Comparison of ENCODE assay signal across 8 mouse cellular contexts in the genomic region with DNA sequence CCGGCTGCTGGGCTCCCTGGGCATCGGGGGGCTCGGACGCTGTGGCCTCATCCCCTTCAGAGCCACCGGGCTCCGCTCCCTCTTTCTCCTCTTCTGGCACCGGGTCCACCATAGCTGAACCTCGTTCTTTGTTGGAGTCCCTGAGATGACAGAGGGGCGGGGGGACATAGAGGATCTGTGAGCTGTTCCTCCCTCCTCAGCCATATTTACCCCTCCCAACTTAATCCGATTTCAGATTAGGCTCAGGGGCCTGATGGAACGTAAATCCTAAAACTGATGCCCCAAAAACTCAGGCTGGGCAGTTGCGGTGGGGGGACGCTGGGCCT. TPM values are rescaled to one million over a fixed set of nuclear protein-coding genes. Genes with fewer than 3 reads are reported as not detected.
DNase-seq lines count a peak whose midpoint lies in the region; ATAC-seq lines count a peak whose summit lies in the region.

No protein-coding gene starts in this region.

- H3K27ac ChIP-seq in liver, embryonic 11.5 days (ENCODE audit: low read depth, low read length) = no peak overlapping the region
- H3K27ac ChIP-seq in forebrain, embryonic 11.5 days (ENCODE audit: low read depth, low read length) = peak overlapping the region; percentile 99
- H3K27ac ChIP-seq in intestine, embryonic 15.5 days = no peak overlapping the region
- H3K27ac ChIP-seq in neural tube, embryonic 14.5 days (ENCODE audit: low read depth, low read length) = peak overlapping the region; percentile 96

- H3K4me3 ChIP-seq in liver, embryonic 11.5 days (ENCODE audit: low read depth, low read length) = peak overlapping the region; percentile 58; the same call in 1 of the 2 replicates
- peak overlapping the region; percentile 51 for H3K4me3 ChIP-seq in forebrain, embryonic 11.5 days (ENCODE audit: low read depth, low read length)
- peak overlapping the region; percentile 62 for H3K4me3 ChIP-seq in intestine, embryonic 15.5 days (replicated peaks)
- peak overlapping the region; percentile 66 for H3K4me3 ChIP-seq in neural tube, embryonic 14.5 days (ENCODE audit: low read depth, low read length)

- H3K9me3 ChIP-seq in liver, embryonic 11.5 days (ENCODE audit: control insufficient read depth, low read length) = no peaks in the 10 kb centered on the region
- H3K9me3 ChIP-seq in forebrain, embryonic 11.5 days (ENCODE audit: control insufficient read depth, low read length) = peaks cover 41% of the 10 kb centered on the region
- no peaks in the 10 kb centered on the region for H3K9me3 ChIP-seq in intestine, embryonic 15.5 days
- no peaks in the 10 kb centered on the region for H3K9me3 ChIP-seq in neural tube, embryonic 14.5 days (ENCODE audit: control insufficient read depth, low read length)

- DNase-seq in liver, embryonic 11.5 days (ENCODE audit: low spot score) = no peak
- DNase-seq in liver = no peak
- DNase-seq in forebrain, embryonic 11.5 days (ENCODE audit: low spot score) = no peak
- no peak for DNase-seq in urinary bladder, adult 2 months (ENCODE audit: low spot score)
- no peak for DNase-seq in embryo, embryonic 10 days (ENCODE audit: low spot score)
- DNase-seq in cerebellum, postnatal 25 days = no peak

- H3K4me2 ChIP-seq in liver, embryonic 11.5 days = peak overlapping the region; percentile 95
- peak overlapping the region; percentile 62 for H3K4me2 ChIP-seq in forebrain, embryonic 11.5 days (ENCODE audit: low read depth, low read length, severe bottlenecking)
- H3K4me2 ChIP-seq in intestine, embryonic 15.5 days (replicated peaks) = peak overlapping the region; percentile 99
- H3K4me2 ChIP-seq in neural tube, embryonic 14.5 days (ENCODE audit: low read depth, low read length) = peak overlapping the region; percentile 62

- WGBS in liver, embryonic 11.5 days = 9% methylated on average over 13 of the region's 13 CpGs
- 10% methylated on average over 13 of the region's 13 CpGs for WGBS in forebrain, embryonic 11.5 days
- 7% methylated on average over 12 of the region's 13 CpGs for WGBS in intestine, embryonic 15.5 days
- WGBS in neural tube, embryonic 14.5 days = 1% methylated on average over 9 of the region's 13 CpGs

- peaks cover 20% of the 10 kb centered on the region for H3K4me1 ChIP-seq in liver, embryonic 11.5 days (replicated peaks; ENCODE audit: control insufficient read depth, insufficient read depth, low read length)
- peaks cover 6% of the 10 kb centered on the region; the same call in 1 of the 2 replicates for H3K4me1 ChIP-seq in forebrain, embryonic 11.5 days (replicated peaks; ENCODE audit: control insufficient read depth, insufficient read depth, low read length)
- peaks cover 28% of the 10 kb centered on the region for H3K4me1 ChIP-seq in intestine, embryonic 15.5 days (replicated peaks)
- H3K4me1 ChIP-seq in neural tube, embryonic 14.5 days (ENCODE audit: control insufficient read depth, insufficient read depth, low read length) = peaks cover 26% of the 10 kb centered on the region

- no peak overlapping the region for H3K9ac ChIP-seq in liver, embryonic 11.5 days (ENCODE audit: low read depth, low read length)
- peak overlapping the region; percentile 94 for H3K9ac ChIP-seq in forebrain, embryonic 11.5 days (ENCODE audit: low read length)
- H3K9ac ChIP-seq in intestine, embryonic 15.5 days = peak overlapping the region; percentile 56
- peak overlapping the region; percentile 90 for H3K9ac ChIP-seq in neural tube, embryonic 14.5 days (replicated peaks; ENCODE audit: low read depth, low read length)

- no peaks in the 10 kb centered on the region for H3K36me3 ChIP-seq in liver, embryonic 11.5 days (ENCODE audit: control insufficient read depth, insufficient read depth, low read length)
- H3K36me3 ChIP-seq in forebrain, embryonic 11.5 days (ENCODE audit: control insufficient read depth, insufficient read depth, low read length) = peaks cover 46% of the 10 kb centered on the region
- H3K36me3 ChIP-seq in intestine, embryonic 15.5 days = no peaks in the 10 kb centered on the region
- H3K36me3 ChIP-seq in neural tube, embryonic 14.5 days (ENCODE audit: control insufficient read depth, insufficient read depth, low read length) = peaks cover 29% of the 10 kb centered on the region; the same call in 1 of the 2 replicates

- peaks cover 68% of the 10 kb centered on the region for H3K27me3 ChIP-seq in liver, embryonic 11.5 days (replicated peaks; ENCODE audit: control insufficient read depth, insufficient read depth, low read length)
- peaks cover 3% of the 10 kb centered on the region; the same call in 1 of the 2 replicates for H3K27me3 ChIP-seq in forebrain, embryonic 11.5 days (ENCODE audit: control insufficient read depth, insufficient read depth, low read length)
- H3K27me3 ChIP-seq in intestine, embryonic 15.5 days (replicated peaks) = peaks cover 55% of the 10 kb centered on the region
- H3K27me3 ChIP-seq in neural tube, embryonic 14.5 days (ENCODE audit: control insufficient read depth, insufficient read depth, low read length) = no peaks in the 10 kb centered on the region

- ATAC-seq in liver, embryonic 11.5 days (replicated peaks; ENCODE audit: low FRiP score) = no peak
- ATAC-seq in forebrain, embryonic 11.5 days (replicated peaks; ENCODE audit: low FRiP score) = peak; percentile 47
- no peak for ATAC-seq in intestine, embryonic 15.5 days
- ATAC-seq in neural tube, embryonic 14.5 days (ENCODE audit: low read depth) = 0 out of 2 replicates have a peak, but pooled peaks have one; percentile 3

RNA-seq across cellular contexts. Expression of gene Ccdc177, which starts 1.1 kb away (rescaled TPM):
- not detected in 2 replicates for polyA plus RNA-seq in liver, embryonic 11.5 days (2014; fragmentation: Nextera tagmentation; extraction: Ambion mirVana)
- 5.1 and 6.8 TPM in 2 replicates for polyA plus RNA-seq in forebrain, embryonic 11.5 days (2014; fragmentation: Nextera tagmentation; extraction: Ambion mirVana)
- 0.10 and 0.15 TPM in 2 replicates for polyA plus RNA-seq in intestine, embryonic 15.5 days (2015; fragmentation: Nextera tagmentation; extraction: Ambion mirVana)
- polyA plus RNA-seq in neural tube, embryonic 14.5 days (2014; fragmentation: Nextera tagmentation; extraction: Ambion mirVana) = 3.1 and 3.6 TPM in 2 replicates
- 0.01 TPM in 2 replicates for polyA plus RNA-seq in urinary bladder, adult 2 months (2012; rRNA removed)

RNA-seq across cellular contexts. Expression of gene Susd6, which starts 31.0 kb away (rescaled TPM):
- 21.5 and 21.7 TPM in 2 replicates for polyA plus RNA-seq in liver, embryonic 11.5 days (2014; fragmentation: Nextera tagmentation; extraction: Ambion mirVana)
- 19.9 and 21.5 TPM in 2 replicates for polyA plus RNA-seq in forebrain, embryonic 11.5 days (2014; fragmentation: Nextera tagmentation; extraction: Ambion mirVana)
- polyA plus RNA-seq in intestine, embryonic 15.5 days (2015; fragmentation: Nextera tagmentation; extraction: Ambion mirVana) = 16.9 and 18.7 TPM in 2 replicates
- 11.6 and 13.6 TPM in 2 replicates for polyA plus RNA-seq in neural tube, embryonic 14.5 days (2014; fragmentation: Nextera tagmentation; extraction: Ambion mirVana)
- 45.8 and 47.4 TPM in 2 replicates for polyA plus RNA-seq in urinary bladder, adult 2 months (2012; rRNA removed)

Comparison
In these comparisons a context has a peak if more than half of its experiments do, and no peak if none do; other contexts are left out.
1. ATAC-seq: peak in forebrain, embryonic 11.5 days (single experiment) and neural tube, embryonic 14.5 days (single experiment); none in liver, embryonic 11.5 days (single experiment) and intestine, embryonic 15.5 days (single experiment).
2. H3K27ac ChIP-seq: peak in forebrain, embryonic 11.5 days (single experiment) and neural tube, embryonic 14.5 days (single experiment); none in liver, embryonic 11.5 days (single experiment) and intestine, embryonic 15.5 days (single experiment).
3. Peak in every context shown above with its lines, with median percentiles within 50 percentile points of each other: H3K4me2 ChIP-seq and H3K4me3 ChIP-seq.